ENCODE assay signal across 30 mouse cellular contexts in the genomic region with DNA sequence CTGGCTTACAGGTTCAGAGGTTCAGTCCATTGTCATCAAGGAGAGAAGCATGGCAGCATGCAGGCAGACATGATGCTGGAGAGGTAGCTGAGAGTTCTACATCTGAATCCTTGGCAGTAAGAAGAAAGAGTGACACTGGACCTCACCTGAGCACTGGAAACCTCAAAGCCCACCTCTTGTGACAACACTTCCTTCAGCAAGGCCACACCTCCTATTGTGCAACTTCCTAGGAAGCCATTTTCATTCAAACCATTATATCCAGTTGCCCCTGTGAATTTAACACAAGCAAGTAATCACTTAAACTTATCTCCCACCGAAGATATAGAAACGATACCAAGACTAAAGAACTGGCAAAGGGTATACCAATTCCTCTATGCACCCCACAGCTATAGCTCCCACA.
DNase-seq lines count a peak whose midpoint lies in the region; ATAC-seq and TF ChIP-seq lines count a peak whose summit lies in the region.
"Had no signal": no experiment of that assay in that cellular context is flagged by ENCODE, and none has a peak within 500 bp of the region (broad histone marks: within the 10 kb centered on the region; RNA-seq: fewer than 3 reads in every experiment).

No protein-coding gene starts in this region.

- H3K4me3 ChIP-seq in kidney, adult 2 months (ENCODE audit: insufficient read depth, low read depth, low read length): no peak overlapping the region
- H3K4me3 ChIP-seq in liver, postnatal 0 days (ENCODE audit: low read depth, low read length): no peak overlapping the region
- no peak overlapping the region for H3K4me3 ChIP-seq in liver, embryonic 12.5 days
- H3K4me3 ChIP-seq in bone marrow macrophage, adult 2 months (ENCODE audit: insufficient read depth, low read length): no peak overlapping the region
- H3K4me3 ChIP-seq in neural tube, embryonic 15.5 days (replicated peaks): no peak overlapping the region
- H3K4me3 ChIP-seq: forebrain, embryonic 13.5 days; layer of hippocampus, adult 2 months; left cerebral cortex, adult 2 months; limb, embryonic 12.5 days; lung, embryonic 15.5 days; midbrain, embryonic 13.5 days; neural tube, embryonic 13.5 days; stomach, embryonic 15.5 days had no signal

- no peak for ATAC-seq in liver, postnatal 0 days
- ATAC-seq in liver, embryonic 12.5 days: no peak
- no peak for ATAC-seq in neural tube, embryonic 15.5 days (ENCODE audit: low FRiP score)
- ATAC-seq: activated CD4-positive, CD25-positive, alpha-beta regulatory T cell, adult 4 months; forebrain, embryonic 13.5 days; inflammation-experienced regulatory T-cells, adult 6 months; midbrain, embryonic 13.5 days had no signal

- no peaks in the 10 kb centered on the region for H3K36me3 ChIP-seq in kidney, adult 2 months (ENCODE audit: control insufficient read depth, insufficient read depth, low read length)
- no peaks in the 10 kb centered on the region for H3K36me3 ChIP-seq in liver, postnatal 0 days (replicated peaks; ENCODE audit: insufficient read depth, low read length)
- H3K36me3 ChIP-seq in liver, embryonic 12.5 days: no peaks in the 10 kb centered on the region
- H3K36me3 ChIP-seq in neural tube, embryonic 15.5 days: no peaks in the 10 kb centered on the region
- H3K36me3 ChIP-seq: limb, embryonic 12.5 days; lung, embryonic 15.5 days; midbrain, embryonic 13.5 days; neural tube, embryonic 13.5 days; stomach, embryonic 15.5 days had no signal

- peaks cover 23% of the 10 kb centered on the region for H3K4me1 ChIP-seq in kidney, adult 2 months (ENCODE audit: control insufficient read depth, insufficient read depth, low read length)
- H3K4me1 ChIP-seq in liver, postnatal 0 days (ENCODE audit: insufficient read depth): peaks cover 71% of the 10 kb centered on the region
- H3K4me1 ChIP-seq in liver, embryonic 12.5 days: peaks cover 83% of the 10 kb centered on the region
- H3K4me1 ChIP-seq in bone marrow macrophage, adult 2 months (ENCODE audit: control insufficient read depth, insufficient read depth, low read length): peaks cover 50% of the 10 kb centered on the region
- peaks cover 9% of the 10 kb centered on the region; the same call in 1 of the 2 replicates for H3K4me1 ChIP-seq in neural tube, embryonic 15.5 days
- H3K4me1 ChIP-seq: stomach, embryonic 15.5 days had no signal

- TF ChIP-seq POLR2A in kidney, adult 2 months (IDR thresholded peaks at IDR 0.05; ENCODE audit: low read depth, low read length): no peak
- TF ChIP-seq POLR2A in bone marrow macrophage, adult 2 months (IDR thresholded peaks at IDR 0.05; ENCODE audit: borderline replicate concordance, low read depth, low read length): no peak

- TF ChIP-seq CTCF in kidney, adult 2 months (conservative IDR thresholded peaks at IDR 0.05; ENCODE audit: insufficient read depth, insufficient read length, low read depth, low read length): no peak
- TF ChIP-seq CTCF in liver, postnatal 0 days (IDR thresholded peaks at IDR 0.05; ENCODE audit: low read depth): no peak
- no peak for TF ChIP-seq CTCF in bone marrow macrophage, adult 2 months (IDR thresholded peaks at IDR 0.05; ENCODE audit: low read depth, low read length)

- H3K9me3 ChIP-seq in liver, postnatal 0 days (ENCODE audit: low read length): no peaks in the 10 kb centered on the region
- no peaks in the 10 kb centered on the region for H3K9me3 ChIP-seq in liver, embryonic 12.5 days (replicated peaks)
- no peaks in the 10 kb centered on the region for H3K9me3 ChIP-seq in neural tube, embryonic 15.5 days (replicated peaks)
- H3K9me3 ChIP-seq: forebrain, embryonic 13.5 days; limb, embryonic 12.5 days; lung, embryonic 15.5 days; midbrain, embryonic 13.5 days; neural tube, embryonic 13.5 days; stomach, embryonic 15.5 days had no signal

- TF ChIP-seq EP300 in liver, postnatal 0 days (IDR thresholded peaks at IDR 0.05; ENCODE audit: low read depth): no peak

- no peak overlapping the region for H3K9ac ChIP-seq in liver, postnatal 0 days (replicated peaks)
- H3K9ac ChIP-seq in liver, embryonic 12.5 days: no peak overlapping the region
- H3K9ac ChIP-seq in neural tube, embryonic 15.5 days (replicated peaks): no peak overlapping the region
- H3K9ac ChIP-seq: forebrain, embryonic 13.5 days; hindbrain, embryonic 14.5 days; limb, embryonic 12.5 days; liver, embryonic 14.5 days; lung, embryonic 15.5 days; midbrain, embryonic 13.5 days; neural tube, embryonic 13.5 days; stomach, embryonic 15.5 days had no signal

- no peak for DNase-seq in kidney, adult 2 months
- DNase-seq in kidney, adult 11 months: no peak
- no peak for DNase-seq in liver, postnatal 0 days
- no peak for DNase-seq in urinary bladder, postnatal 14 days (ENCODE audit: low spot score)
- DNase-seq: adrenal gland, adult 2 months; adrenal gland, postnatal 36 days; cerebellum, adult 8-10 months; cerebellum, postnatal 36 days; gastrocnemius, postnatal 10 days; heart, adult 18-20 months; heart, postnatal 4 days; kidney, adult 9 months; kidney, postnatal 36 days had no signal

- H3K4me2 ChIP-seq in liver, postnatal 0 days (ENCODE audit: low read depth, low read length): no peak overlapping the region
- no peak overlapping the region for H3K4me2 ChIP-seq in liver, embryonic 12.5 days
- no peak overlapping the region for H3K4me2 ChIP-seq in neural tube, embryonic 15.5 days
- H3K4me2 ChIP-seq: forebrain, embryonic 13.5 days; heart, embryonic 11.5 days; hindbrain, embryonic 14.5 days; limb, embryonic 12.5 days; lung, embryonic 15.5 days; midbrain, embryonic 13.5 days; neural tube, embryonic 13.5 days; stomach, embryonic 15.5 days had no signal

- no peaks in the 10 kb centered on the region for H3K27me3 ChIP-seq in kidney, adult 2 months (replicated peaks; ENCODE audit: control insufficient read depth, insufficient read depth, low read length)
- no peaks in the 10 kb centered on the region for H3K27me3 ChIP-seq in liver, postnatal 0 days (ENCODE audit: insufficient read depth, low read length)
- H3K27me3 ChIP-seq in liver, embryonic 12.5 days (replicated peaks): no peaks in the 10 kb centered on the region
- no peaks in the 10 kb centered on the region for H3K27me3 ChIP-seq in neural tube, embryonic 15.5 days (replicated peaks)
- H3K27me3 ChIP-seq: CH12.LX; forebrain, embryonic 13.5 days; limb, embryonic 12.5 days; lung, embryonic 15.5 days; midbrain, embryonic 13.5 days; neural tube, embryonic 13.5 days; stomach, embryonic 15.5 days had no signal

- peak overlapping the region; percentile 73 for H3K27ac ChIP-seq in kidney, adult 2 months (ENCODE audit: insufficient read depth, low read depth, low read length)
- H3K27ac ChIP-seq in liver, postnatal 0 days (ENCODE audit: low read depth): peak overlapping the region; percentile 66; the same call in 1 of the 2 replicates
- no peak overlapping the region for H3K27ac ChIP-seq in liver, embryonic 12.5 days
- peak overlapping the region; percentile 43; the same call in 1 of the 2 replicates for H3K27ac ChIP-seq in bone marrow macrophage, adult 2 months (ENCODE audit: insufficient read depth, low read depth, low read length)
- no peak overlapping the region for H3K27ac ChIP-seq in neural tube, embryonic 15.5 days (replicated peaks)
- H3K27ac ChIP-seq: forebrain, embryonic 13.5 days; hindbrain, embryonic 14.5 days; layer of hippocampus, adult 2 months; limb, embryonic 12.5 days; liver, embryonic 14.5 days; lung, embryonic 15.5 days; midbrain, embryonic 13.5 days; neural tube, embryonic 13.5 days; stomach, embryonic 15.5 days had no signal

- WGBS in kidney, adult 2 months: 99% methylated on average over 2 of the region's 2 CpGs
- WGBS in liver, postnatal 0 days (ENCODE audit: insufficient replicate concordance): 90% methylated on average over 2 of the region's 2 CpGs
- 63% methylated on average over 2 of the region's 2 CpGs for WGBS in liver, embryonic 12.5 days (ENCODE audit: insufficient replicate concordance)
- 97% methylated on average over 2 of the region's 2 CpGs for WGBS in neural tube, embryonic 15.5 days

Comparison
In these comparisons a context has a peak if more than half of its experiments do, and no peak if none do; other contexts are left out.
1. H3K27ac ChIP-seq: peak in kidney, adult 2 months (single experiment), liver, postnatal 0 days (single experiment) and bone marrow macrophage, adult 2 months (single experiment); none in liver, embryonic 12.5 days (single experiment) and neural tube, embryonic 15.5 days (single experiment).